Mouse (Mus musculus) olfactory bulb, adult 2 months (tissue): ENCODE measurements at regions not wholly inside any gene's neighbourhood (a gene's known extent, or its start where the extent isn't known, plus 50 kb on each side); places are given as distances from the start of the nearest gene placed in this dataset.
"Not testable (repeated sequence)": the region's sequence is repeated elsewhere in the genome, so short reads cannot be mapped to it uniquely, and the experiment has no call there.

Experiments used
- H3K27ac ChIP-seq: fragments of 200-500 bp; 2 replicates; pipeline ENCODE4 v1.5.1; 2012; ENCODE audit warnings: low read depth, low read length; ENCODE audit not compliant: insufficient read depth
- H3K4me1 ChIP-seq: fragments of 200-500 bp; 2 replicates; pipeline ENCODE4 v1.6.1; 2012; ENCODE audit warnings: low read length; ENCODE audit not compliant: control insufficient read depth, insufficient read depth
- H3K4me3 ChIP-seq: fragments of 200-500 bp; 2 replicates; pipeline ENCODE4 v1.5.1; 2012; ENCODE audit warnings: mild to moderate bottlenecking, low read depth, low read length, moderate library complexity; ENCODE audit not compliant: insufficient read depth
- CTCF ChIP-seq: fragments of 200-500 bp; IDR thresholded peaks from 2 replicates; pipeline ENCODE4 v1.5.1; 2012; ENCODE audit warnings: low read depth, mild to moderate bottlenecking, low read length, moderate library complexity; ENCODE audit not compliant: insufficient read depth
- POLR2A ChIP-seq: fragments of 200-500 bp; IDR thresholded peaks from 2 replicates; pipeline ENCODE4 v1.6.1; 2012; ENCODE audit warnings: mild to moderate bottlenecking, low read depth, low read length, moderate library complexity; ENCODE audit not compliant: insufficient read depth
- WGBS: fragments of 180-500 bp; shearing (Covaris S2); methylation state at CpG from one replicate; pipeline ENCODE4 v1.1.7; 2018; 5-methylcytosine and 5-hydroxymethylcytosine counted together

- 88% methylated on average over 4 of the region's 4 CpGs for WGBS
- TF ChIP-seq CTCF (no peak), POLR2A (no peak)
- no peak overlapping the region for H3K27ac ChIP-seq
- no peak overlapping the region for H3K4me3 ChIP-seq
- H3K4me1 ChIP-seq = no peaks in the 10 kb centered on the region
Measured at GRCm38 (mm10) chr9:78817221-78817620, 201.9 kb downstream of the Cd109 start.

GRCm38 (mm10) chr9:78821554-78822212 lies 206.3 kb downstream of the Cd109 start:
- WGBS = 6% methylated on average over 49 of the region's 52 CpGs
- peak overlapping the region; percentile 26 for H3K4me3 ChIP-seq
- H3K27ac ChIP-seq, H3K4me1 ChIP-seq: not testable (repeated sequence)

GRCm38 (mm10) chr9:78844969-78845683 lies 229.8 kb downstream of the Cd109 start:
- TF ChIP-seq CTCF (no peak), POLR2A (no peak)
- 58% methylated on average over 9 of the region's 9 CpGs for WGBS
- no peaks in the 10 kb centered on the region for H3K4me1 ChIP-seq

GRCm38 (mm10) chr9:78846110-78846509 lies 230.8 kb downstream of the Cd109 start:
- no peak for TF ChIP-seq POLR2A
- TF ChIP-seq CTCF = no peak
- no peaks in the 10 kb centered on the region for H3K4me1 ChIP-seq

More at GRCm38 (mm10) chr9:78844969-78845683, 229.8 kb downstream of the Cd109 start:
- no peak overlapping the region for H3K27ac ChIP-seq
- no peak overlapping the region for H3K4me3 ChIP-seq

GRCm38 (mm10) chr9:78847890-78848563 lies 232.7 kb downstream of the Cd109 start:
- TF ChIP-seq POLR2A = no peak
- TF ChIP-seq CTCF = no peak
- Histone ChIP-seq H3K4me3 (no peak overlapping the region), H3K27ac (no peak overlapping the region), H3K4me1 (no peaks in the 10 kb centered on the region)
- 67% methylated on average over 9 of the region's 9 CpGs for WGBS

More at GRCm38 (mm10) chr9:78846110-78846509, 230.8 kb downstream of the Cd109 start:
- 19% methylated on average over 7 of the region's 7 CpGs for WGBS
- Histone ChIP-seq H3K27ac (no peak overlapping the region), H3K4me3 (no peak overlapping the region)

GRCm38 (mm10) chr9:78848564-78848893 lies 233.2 kb downstream of the Cd109 start:
- not testable (repeated sequence) for H3K27ac ChIP-seq, H3K4me3 ChIP-seq, H3K4me1 ChIP-seq
- WGBS = 61% methylated on average over 1 of the region's 1 CpGs

GRCm38 (mm10) chr9:78856981-78857380 lies 241.6 kb downstream of the Cd109 start:
- Histone ChIP-seq H3K27ac (no peak overlapping the region), H3K4me1 (no peaks in the 10 kb centered on the region), H3K4me3 (no peak overlapping the region)
- no peak for TF ChIP-seq CTCF
- no peak for TF ChIP-seq POLR2A
- 97% methylated on average over 1 of the region's 1 CpGs for WGBS

GRCm38 (mm10) chr9:78859956-78860355 lies 244.6 kb downstream of the Cd109 start:
- TF ChIP-seq POLR2A = no peak
- TF ChIP-seq CTCF = no peak
- no peak overlapping the region for H3K27ac ChIP-seq
- WGBS = 93% methylated on average over 2 of the region's 2 CpGs
- H3K4me3 ChIP-seq = no peak overlapping the region
- no peaks in the 10 kb centered on the region for H3K4me1 ChIP-seq

- no peaks in the 10 kb centered on the region for H3K4me1 ChIP-seq
- no peak overlapping the region for H3K4me3 ChIP-seq
- TF ChIP-seq POLR2A = no peak
- TF ChIP-seq CTCF = no peak
- H3K27ac ChIP-seq = no peak overlapping the region
- 40% methylated on average over 2 of the region's 2 CpGs for WGBS
Measured at GRCm38 (mm10) chr9:78872561-78872960, 257.2 kb downstream of the Cd109 start.
